Mouse (Mus musculus): ENCODE measurements around the gene Tlcd2.

DNA sequence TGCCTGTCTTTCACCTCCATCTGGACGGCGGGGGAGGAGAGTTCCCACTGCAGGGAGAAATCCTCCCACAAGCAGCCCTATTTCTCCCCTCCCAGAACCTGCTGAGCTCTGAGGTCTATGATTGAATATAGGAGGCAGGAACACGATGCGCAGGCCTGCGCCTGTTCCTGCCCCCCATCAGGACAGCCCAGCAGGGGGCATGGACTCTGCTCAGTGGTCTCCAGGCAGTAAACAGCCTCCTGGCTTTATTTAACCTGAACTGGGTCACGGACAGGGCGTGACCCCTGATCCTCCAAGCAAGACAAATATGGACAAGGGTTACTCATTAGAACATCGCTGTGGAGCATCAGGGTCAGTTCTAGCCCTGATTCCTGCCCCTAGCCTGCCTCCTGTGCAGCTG is 17.8 kb upstream of the Tlcd2 start:
- no peak for TF ChIP-seq CTCF (IDR thresholded peaks at IDR 0.05; ENCODE audit: borderline replicate concordance, insufficient read depth, low read length)
- TF ChIP-seq POLR2A (IDR thresholded peaks at IDR 0.05; ENCODE audit: low read depth, low read length) = no peak
